ENCODE assay signal across 8 mouse cellular contexts in the genomic region with DNA sequence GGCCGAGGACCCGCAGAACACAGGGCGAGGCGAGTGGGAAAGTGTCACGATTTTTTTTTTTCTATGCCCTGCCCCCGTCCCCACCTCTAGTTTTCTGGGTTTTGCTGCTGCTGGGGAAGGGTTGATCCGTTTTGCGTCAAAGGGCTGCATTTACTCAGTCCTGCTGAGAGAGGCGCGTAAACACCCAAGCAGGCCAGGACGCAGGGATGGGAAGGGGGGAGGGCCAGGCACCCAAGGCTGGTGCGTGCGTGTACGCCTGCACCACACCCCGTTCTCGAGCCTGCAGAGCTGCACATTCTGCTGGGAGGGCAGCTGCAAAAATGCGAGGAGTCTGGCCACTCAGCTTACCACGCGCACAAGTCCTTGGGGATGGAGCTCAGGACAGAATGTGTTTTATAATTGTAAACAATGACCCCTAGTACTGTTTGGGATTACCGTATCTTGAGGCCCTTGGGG. TPM values are rescaled to one million over a fixed set of nuclear protein-coding genes. Genes with fewer than 3 reads are reported as not detected.
DNase-seq lines count a peak whose midpoint lies in the region; ATAC-seq and TF ChIP-seq lines count a peak whose summit lies in the region.

No protein-coding gene starts in this region.

- ATAC-seq in hindbrain, embryonic 15.5 days (ENCODE audit: low FRiP score, low read depth): no peak

- in situ Hi-C loops in ES-E14 (cut with MboI; ENCODE audit: low sequenced_read_pairs in 2 of 2, unreplicated experiment in 2 of 2): loop anchor here in 1 of 2 experiments (10.0 kb wide), 1 partner anchor 529 kb away; no protein-coding TSS in a partner anchor

- H3K27me3 ChIP-seq in hindbrain, embryonic 15.5 days: peaks cover 34% of the 10 kb centered on the region

- H3K9ac ChIP-seq in ES-E14 (ENCODE audit: insufficient read depth, low read depth, low read length, poor library complexity, severe bottlenecking): no peak overlapping the region
- H3K9ac ChIP-seq in hindbrain, embryonic 15.5 days: peak overlapping the region; percentile 47

- under 1% methylated on average over 20 of the region's 20 CpGs for WGBS in hindbrain, embryonic 15.5 days

- H3K36me3 ChIP-seq in ES-E14 (ENCODE audit: control insufficient read depth, insufficient read depth, low read length, poor library complexity, severe bottlenecking): no peaks in the 10 kb centered on the region
- H3K36me3 ChIP-seq in hindbrain, embryonic 15.5 days: no peaks in the 10 kb centered on the region

- peak overlapping the region; percentile 81 for H3K4me2 ChIP-seq in hindbrain, embryonic 15.5 days

- H3K4me1 ChIP-seq in ES-E14 (ENCODE audit: control insufficient read depth in 2 of 2, insufficient read depth in 2 of 2, low read length in 2 of 2, poor library complexity in 1 of 2): no peaks in the 10 kb centered on the region
- peaks cover 31% of the 10 kb centered on the region for H3K4me1 ChIP-seq in hindbrain, embryonic 15.5 days (replicated peaks)

- no peaks in the 10 kb centered on the region for H3K9me3 ChIP-seq in ES-E14 (ENCODE audit: control insufficient read depth, insufficient read depth, low read depth, low read length)
- no peaks in the 10 kb centered on the region for H3K9me3 ChIP-seq in hindbrain, embryonic 15.5 days

- no peak for DNase-seq in ES-E14 (ENCODE audit: low read depth, low spot score)
- DNase-seq in cerebellum, postnatal 10 days: peak; percentile 74 to 77
- peak; percentile 63 to 78 for DNase-seq in frontal cortex, postnatal 36 days (ENCODE audit: low spot score in 2 of 2)
- peak; percentile 64 to 66 for DNase-seq in layer of hippocampus, postnatal 36 days
- peak; percentile 79 for DNase-seq in lung, postnatal 14 days
- peak; percentile 44 for DNase-seq in retina, embryonic 14.5 days (ENCODE audit: low spot score)
- DNase-seq in urinary bladder, postnatal 4 days (ENCODE audit: low spot score in 2 of 2): peak; percentile 84 to 87

- no peak overlapping the region for H3K27ac ChIP-seq in ES-E14 (ENCODE audit: insufficient read depth, low read depth, low read length, poor library complexity, severe bottlenecking)
- H3K27ac ChIP-seq in hindbrain, embryonic 15.5 days (replicated peaks): 0 out of 2 replicates have a peak overlapping the region, but pooled peaks have one; percentile 47

- H3K4me3 ChIP-seq in ES-E14 (ENCODE audit: insufficient read depth in 1 of 2, low read depth in 1 of 2, low read length in 2 of 2, poor library complexity in 1 of 2, severe bottlenecking in 1 of 2): peak overlapping the region; percentile 62
- peak overlapping the region; percentile 56 for H3K4me3 ChIP-seq in hindbrain, embryonic 15.5 days

TF ChIP-seq in ES-E14, 5 proteins besides CTCF, POLR2A, EP300 and RAD21:
- TF ChIP-seq ZC3H11A (IDR thresholded peaks at IDR 0.05; ENCODE audit: borderline replicate concordance, low read depth, low read length): no peak
- no peak for TF ChIP-seq MAFK (IDR thresholded peaks at IDR 0.05; ENCODE audit: insufficient read depth, low read depth, low read length)
- peak; percentile 51; the same call in 1 of the 2 replicates for TF ChIP-seq ZNF384 (IDR thresholded peaks at IDR 0.05; ENCODE audit: low read depth, low read length)
- no peak for TF ChIP-seq CHD2 (IDR thresholded peaks at IDR 0.05; ENCODE audit: low read depth, low read length)
- no peak for TF ChIP-seq HCFC1 (IDR thresholded peaks at IDR 0.05; ENCODE audit: borderline replicate concordance, insufficient read depth, low read length)

RNA-seq across cellular contexts. Expression of gene Fosl2, which starts 2.0 kb away (rescaled TPM):
- 8.9 and 15.0 TPM in 2 replicates for total RNA-seq in ES-E14 (2012; rRNA removed)
- polyA plus RNA-seq in hindbrain, embryonic 15.5 days (2015; fragmentation: Nextera tagmentation; extraction: Ambion mirVana): 0.55 and 0.61 TPM in 2 replicates
- 10 to 100 TPM; 55.5 to 59.3 TPM for total RNA-seq in layer of hippocampus, postnatal 36 days (2021)
